Mouse (Mus musculus): ENCODE data around the gene Olfr624. TPM values are rescaled to one million over a fixed set of nuclear protein-coding genes. Genes with fewer than 3 reads are reported as not detected.
A peak's percentile ranks its signal among the peaks of the same experiment; 100 is the strongest.
"Not testable (repeated sequence)": the region's sequence is repeated elsewhere in the genome, so short reads cannot be mapped to it uniquely, and the experiment has no call there.

Gene Olfr624
- under 1 TPM in 1 of 2 experiments, not detected in 1; 0.07 TPM for total RNA-seq (2021)

DNA sequence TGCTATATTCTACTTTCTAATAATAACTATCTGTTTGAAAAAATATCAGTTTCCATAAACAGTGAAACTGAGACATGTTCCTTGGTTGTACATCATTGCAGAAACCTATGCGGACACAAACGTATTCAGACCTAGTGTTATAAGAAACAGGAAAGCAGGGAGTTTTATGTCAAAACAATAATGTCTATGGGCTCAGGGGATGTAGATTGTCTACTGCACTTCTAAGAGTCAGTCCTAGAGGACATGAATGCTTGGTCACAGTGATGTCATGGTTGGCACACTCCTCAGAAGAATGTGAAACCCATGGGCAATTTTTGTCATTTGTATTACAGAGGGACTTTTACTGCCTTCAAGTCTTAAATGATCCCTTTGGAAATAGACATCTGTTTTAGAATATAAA lies at the start of gene Olfr624:
Gene Olfr624, minus strand, starts transcription at position 101 of the 400 bp plus-strand sequence.
- DNase-seq (ENCODE audit: low spot score in 2 of 2) = no peak
- intact Hi-C loops (cut with DNase I) = no loop called here

DNA sequence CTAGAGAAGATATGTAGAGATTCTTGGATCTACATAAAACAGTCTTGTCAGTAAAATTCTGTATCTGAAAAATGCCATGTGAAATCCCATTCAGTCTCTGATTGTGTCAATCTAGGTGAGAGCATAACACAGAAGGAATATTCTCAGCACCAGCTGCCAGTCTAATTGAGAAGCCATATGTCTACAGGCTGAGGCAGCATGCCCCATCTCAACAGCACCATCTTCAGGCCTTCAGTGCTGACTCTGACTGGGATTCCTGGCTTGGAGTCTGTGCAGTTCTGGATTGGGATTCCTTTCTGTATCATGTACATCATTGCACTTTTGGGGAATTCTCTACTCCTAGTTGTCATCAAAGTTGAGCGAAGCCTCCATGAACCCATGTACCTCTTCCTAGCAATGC lies 45.4 kb upstream of the Olfr624 start:
- intact Hi-C loops (cut with DNase I) = not testable (repeated sequence)

GRCm38 (mm10) chr7:103714371-103714770 lies 43.4 kb upstream of the Olfr624 start, which contains the start of gene Olfr243:
Gene Olfr243 (plus strand): TSS chr7:103714671.
- intact Hi-C loops (cut with DNase I) = no loop called here

More for the DNA sequence above, 45.4 kb upstream of the Olfr624 start:
- DNase-seq (ENCODE audit: low spot score in 2 of 2) = peak in 1 of 2 experiments; percentile 1

GRCm38 (mm10) chr7:103712024-103712423 lies 41.0 kb upstream of the Olfr624 start:
- DNase-seq (ENCODE audit: low spot score in 2 of 2) = no peak
- intact Hi-C loops (cut with DNase I) = no loop called here

More at GRCm38 (mm10) chr7:103714371-103714770, 43.4 kb upstream of the Olfr624 start, which contains the start of gene Olfr243:
- DNase-seq (ENCODE audit: low spot score in 2 of 2) = no peak

- intact Hi-C loops (cut with DNase I) = no loop called here
- DNase-seq (ENCODE audit: low spot score in 2 of 2) = no peak
Observed at GRCm38 (mm10) chr7:103699469-103699868, 28.5 kb upstream of the Olfr624 start.

DNA sequence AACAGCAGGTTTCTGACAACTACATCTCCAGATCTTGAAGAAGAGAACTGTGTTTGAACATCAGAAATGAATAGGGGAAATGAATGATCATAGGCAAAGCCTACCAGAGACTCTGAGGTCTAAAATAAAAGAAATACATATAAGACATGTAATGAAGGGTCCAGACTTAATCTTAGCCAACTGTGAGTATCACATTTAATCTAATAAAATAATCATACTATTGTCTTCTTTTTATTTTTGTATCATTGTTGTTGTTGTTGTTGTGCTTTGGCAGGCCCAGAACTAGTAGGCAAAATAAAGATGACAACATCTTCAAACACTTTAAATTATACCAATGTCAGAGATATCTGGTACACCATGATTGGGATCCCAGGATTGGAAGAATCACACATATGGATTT lies 11.4 kb upstream of the Olfr624 start, which contains the start of gene Olfr625-ps1:
Gene Olfr625-ps1, plus strand, starts transcription at position 301 of the 400 bp plus-strand sequence.
- intact Hi-C loops (cut with DNase I) = no loop called here
- no peak for DNase-seq (ENCODE audit: low spot score in 2 of 2)

GRCm38 (mm10) chr7:103663598-103663997 lies 7.4 kb downstream of the Olfr624 start, which contains the start of gene Olfr623:
Gene Olfr623 (minus strand): TSS chr7:103663698.
- DNase-seq (ENCODE audit: low spot score in 2 of 2) = no peak
- intact Hi-C loops (cut with DNase I) = no loop called here

DNA sequence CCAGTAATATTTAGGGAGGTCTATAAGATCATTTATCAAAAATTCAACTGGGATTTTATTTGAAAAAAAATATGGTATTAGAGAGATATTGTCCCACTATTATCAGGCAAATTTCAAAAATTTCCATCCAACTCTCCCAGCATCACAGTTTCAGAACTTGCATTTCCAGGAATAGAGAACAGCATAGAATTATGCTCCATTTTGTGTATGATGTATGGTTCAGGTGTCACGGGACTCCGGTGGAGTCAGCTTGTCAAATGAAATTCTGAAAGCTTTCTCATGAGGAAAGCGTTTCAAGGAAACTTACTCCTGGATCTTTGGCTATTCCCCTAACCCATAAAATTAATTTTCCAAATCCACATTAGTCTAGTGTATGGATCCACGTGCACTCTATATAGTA lies 26.9 kb downstream of the Olfr624 start:
- intact Hi-C loops (cut with DNase I) = no loop called here
- DNase-seq (ENCODE audit: low spot score in 2 of 2) = no peak

DNA sequence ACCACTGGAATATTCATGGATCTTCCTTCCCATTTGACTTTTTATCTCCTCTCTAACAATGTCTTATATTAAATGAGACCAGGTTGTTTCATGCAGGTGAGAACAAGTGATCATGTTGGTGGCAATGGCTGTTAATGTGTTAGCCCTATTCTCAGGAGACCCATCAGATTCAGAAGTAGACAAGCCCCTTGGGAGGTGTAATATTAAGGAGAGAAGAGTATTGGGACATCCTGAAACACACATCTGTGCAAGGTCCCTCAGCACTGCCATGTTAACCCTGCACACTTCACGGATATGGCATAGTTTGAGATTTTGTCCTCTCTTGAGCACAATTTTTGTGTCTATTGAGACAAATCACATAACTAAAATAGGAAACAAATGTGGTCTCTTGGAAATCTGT lies 28.4 kb downstream of the Olfr624 start, which contains the start of gene Olfr622:
Gene Olfr622, minus strand, starts transcription at position 101 of the 400 bp plus-strand sequence.
- DNase-seq (ENCODE audit: low spot score in 2 of 2) = no peak
- intact Hi-C loops (cut with DNase I) = no loop called here

DNA sequence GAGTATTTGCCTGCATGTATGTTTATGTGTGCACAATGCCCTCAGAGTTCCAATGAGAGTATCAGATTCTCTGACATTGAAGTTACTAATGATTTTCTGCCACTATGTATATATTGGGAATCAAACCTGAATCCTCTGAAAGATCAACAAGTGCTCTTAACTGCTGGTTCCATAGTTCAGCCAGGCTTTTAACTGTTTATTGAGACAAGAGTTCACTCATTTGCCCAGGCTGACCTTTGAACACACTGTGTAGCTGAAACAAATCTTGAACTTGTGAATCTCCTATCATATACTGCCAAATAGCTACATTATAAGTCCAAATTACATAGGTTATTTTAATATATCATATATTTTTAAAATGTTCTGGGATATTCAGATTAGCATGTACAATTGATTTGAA lies 34.2 kb downstream of the Olfr624 start:
- DNase-seq (ENCODE audit: low spot score in 2 of 2) = no peak
- intact Hi-C loops (cut with DNase I) = no loop called here

Other genes with a start within 250 kb of the Olfr624 start
- not detected for gene Olfr605, start 225.8 kb downstream of the Olfr624 start, total RNA-seq (2021)
- gene Olfr606, start 222.1 kb downstream of the Olfr624 start, total RNA-seq (2021) = not detected
- not detected for gene Olfr607, start 207.0 kb downstream of the Olfr624 start, total RNA-seq (2021)
- not detected for gene Olfr608, start 201.3 kb downstream of the Olfr624 start, total RNA-seq (2021)
- not detected for gene Olfr609, start 173.1 kb downstream of the Olfr624 start, total RNA-seq (2021)
- gene Olfr610, start 159.1 kb downstream of the Olfr624 start, total RNA-seq (2021) = not detected
- gene Olfr611, start 150.3 kb downstream of the Olfr624 start, total RNA-seq (2021) = not detected
- not detected for gene Olfr612, start 128.5 kb downstream of the Olfr624 start, total RNA-seq (2021)
- gene Olfr613, start 123.1 kb downstream of the Olfr624 start, total RNA-seq (2021) = not detected
- gene Olfr615, start 115.1 kb downstream of the Olfr624 start, total RNA-seq (2021) = not detected
- not detected for gene Olfr616, start 102.0 kb downstream of the Olfr624 start, total RNA-seq (2021)
- not detected for gene Olfr617, start 98.1 kb downstream of the Olfr624 start, total RNA-seq (2021)
- gene Olfr618, start 81.1 kb downstream of the Olfr624 start, total RNA-seq (2021) = not detected
- gene Olfr619, start 70.6 kb downstream of the Olfr624 start, total RNA-seq (2021) = not detected
- gene Olfr620, start 58.7 kb downstream of the Olfr624 start, total RNA-seq (2021) = not detected
- gene Olfr622, start 28.5 kb downstream of the Olfr624 start, total RNA-seq (2021) = not detected
- gene Olfr623, start 7.5 kb downstream of the Olfr624 start, total RNA-seq (2021) = not detected
- gene Olfr625-ps1, start 11.5 kb upstream of the Olfr624 start, total RNA-seq (2021) = not detected
- gene Olfr243, start 43.5 kb upstream of the Olfr624 start, total RNA-seq (2021) = not detected
- not detected for gene Olfr628, start 59.2 kb upstream of the Olfr624 start, total RNA-seq (2021)
- gene Olfr629, start 73.8 kb upstream of the Olfr624 start, total RNA-seq (2021) = not detected
- gene Olfr630, start 86.1 kb upstream of the Olfr624 start, total RNA-seq (2021) = not detected
- not detected for gene Olfr69, start 100.4 kb upstream of the Olfr624 start, total RNA-seq (2021)
- gene Olfr68, start 108.5 kb upstream of the Olfr624 start, total RNA-seq (2021) = not detected
- not detected for gene Olfr67, start 120.6 kb upstream of the Olfr624 start, total RNA-seq (2021)
- 10 to 100 TPM; 78.9 to 84.4 TPM for gene Hbb-bt, start 142.8 kb upstream of the Olfr624 start, total RNA-seq (2021)
- 100 to 1,000 TPM; 511 to 567 TPM for gene Hbb-bs, start 156.9 kb upstream of the Olfr624 start, total RNA-seq (2021)
- gene Hbb-bh2, start 169.3 kb upstream of the Olfr624 start, total RNA-seq (2021) = not detected
- not detected for gene Hbb-bh1, start 172.0 kb upstream of the Olfr624 start, total RNA-seq (2021)
- gene Hbb-y, start 182.0 kb upstream of the Olfr624 start, total RNA-seq (2021) = not detected
- not detected for gene Olfr66, start 215.1 kb upstream of the Olfr624 start, total RNA-seq (2021)
- gene Olfr64, start 223.3 kb upstream of the Olfr624 start, total RNA-seq (2021) = not detected
- gene Olfr65, start 232.3 kb upstream of the Olfr624 start, total RNA-seq (2021) = not detected